Mouse (Mus musculus): ENCODE data around the gene Papolb. TPM values are rescaled to one million over a fixed set of nuclear protein-coding genes. Genes with fewer than 3 reads are reported as not detected.

The Papolb gene
- polyA plus RNA-seq, 1 experiment, result not detected

- TF ChIP-seq CTCF (IDR thresholded peaks at IDR 0.05; ENCODE audit: extremely low read depth, insufficient read depth, insufficient read length, insufficient replicate concordance) (no peak), POLR2A (IDR thresholded peaks at IDR 0.05; ENCODE audit: low read depth, low read length) (no peak)
- Histone ChIP-seq H3K4me3 (ENCODE audit: extremely low read depth, insufficient read depth, insufficient read length) (no peak overlapping the region), H3K4me1 (ENCODE audit: control insufficient read depth, insufficient read depth, insufficient read length) (no peaks in the 10 kb centered on the region), H3K36me3 (ENCODE audit: control insufficient read depth, insufficient read depth, low read length) (no peaks in the 10 kb centered on the region), H3K27me3 (ENCODE audit: control insufficient read depth, insufficient read depth, low read length) (no peaks in the 10 kb centered on the region), H3K27ac (ENCODE audit: insufficient read depth, low read length) (no peak overlapping the region)
- DNase-seq (ENCODE audit: low read depth in 1 of 2, low spot score in 2 of 2), result no peak
- 83% methylated on average over 4 of the region's 4 CpGs for WGBS
These were observed 9.5 kb downstream of the Papolb start for GRCm38 (mm10) chr5:142520360-142520759.

GRCm38 (mm10) chr5:142518973-142519372 lies 10.9 kb downstream of the Papolb start:
- H3K4me3 ChIP-seq (ENCODE audit: extremely low read depth, insufficient read depth, insufficient read length), result no peak overlapping the region
- H3K4me1 ChIP-seq (ENCODE audit: control insufficient read depth, insufficient read depth, insufficient read length), result no peaks in the 10 kb centered on the region
- DNase-seq (ENCODE audit: low read depth in 1 of 2, low spot score in 2 of 2), result no peak
- no peaks in the 10 kb centered on the region for H3K36me3 ChIP-seq (ENCODE audit: control insufficient read depth, insufficient read depth, low read length)
- no peaks in the 10 kb centered on the region for H3K27me3 ChIP-seq (ENCODE audit: control insufficient read depth, insufficient read depth, low read length)
- TF ChIP-seq CTCF (IDR thresholded peaks at IDR 0.05; ENCODE audit: extremely low read depth, insufficient read depth, insufficient read length, insufficient replicate concordance) (no peak), POLR2A (IDR thresholded peaks at IDR 0.05; ENCODE audit: low read depth, low read length) (no peak)
- no peak overlapping the region for H3K27ac ChIP-seq (ENCODE audit: insufficient read depth, low read length)
- 71% methylated on average over 6 of the region's 6 CpGs for WGBS

GRCm38 (mm10) chr5:142512112-142512511 lies 17.8 kb downstream of the Papolb start:
- no peak for DNase-seq (ENCODE audit: low read depth in 1 of 2, low spot score in 2 of 2)
- no peak overlapping the region for H3K27ac ChIP-seq (ENCODE audit: insufficient read depth, low read length)
- no peak overlapping the region for H3K4me3 ChIP-seq (ENCODE audit: extremely low read depth, insufficient read depth, insufficient read length)
- WGBS, result 80% methylated on average over 4 of the region's 4 CpGs
- TF ChIP-seq POLR2A (IDR thresholded peaks at IDR 0.05; ENCODE audit: low read depth, low read length) (no peak), CTCF (IDR thresholded peaks at IDR 0.05; ENCODE audit: extremely low read depth, insufficient read depth, insufficient read length, insufficient replicate concordance) (no peak)
- no peaks in the 10 kb centered on the region for H3K36me3 ChIP-seq (ENCODE audit: control insufficient read depth, insufficient read depth, low read length)
- H3K4me1 ChIP-seq (ENCODE audit: control insufficient read depth, insufficient read depth, insufficient read length), result no peaks in the 10 kb centered on the region
- no peaks in the 10 kb centered on the region for H3K27me3 ChIP-seq (ENCODE audit: control insufficient read depth, insufficient read depth, low read length)

- no peak overlapping the region for H3K27ac ChIP-seq (ENCODE audit: insufficient read depth, low read length)
- no peak for DNase-seq (ENCODE audit: low read depth in 1 of 2, low spot score in 2 of 2)
- H3K4me3 ChIP-seq (ENCODE audit: extremely low read depth, insufficient read depth, insufficient read length), result no peak overlapping the region
- no peak for TF ChIP-seq CTCF (IDR thresholded peaks at IDR 0.05; ENCODE audit: extremely low read depth, insufficient read depth, insufficient read length, insufficient replicate concordance)
- no peaks in the 10 kb centered on the region for H3K4me1 ChIP-seq (ENCODE audit: control insufficient read depth, insufficient read depth, insufficient read length)
- 85% methylated on average over 7 of the region's 7 CpGs for WGBS
- H3K27me3 ChIP-seq (ENCODE audit: control insufficient read depth, insufficient read depth, low read length), result no peaks in the 10 kb centered on the region
- H3K36me3 ChIP-seq (ENCODE audit: control insufficient read depth, insufficient read depth, low read length), result no peaks in the 10 kb centered on the region
These were observed 19.8 kb downstream of the Papolb start for GRCm38 (mm10) chr5:142510061-142510414.

GRCm38 (mm10) chr5:142509141-142510060 lies 20.5 kb downstream of the Papolb start:
- Histone ChIP-seq H3K27me3 (ENCODE audit: control insufficient read depth, insufficient read depth, low read length) (no peaks in the 10 kb centered on the region), H3K4me3 (ENCODE audit: extremely low read depth, insufficient read depth, insufficient read length) (no peak overlapping the region), H3K36me3 (ENCODE audit: control insufficient read depth, insufficient read depth, low read length) (no peaks in the 10 kb centered on the region), H3K27ac (ENCODE audit: insufficient read depth, low read length) (no peak overlapping the region), H3K4me1 (ENCODE audit: control insufficient read depth, insufficient read depth, insufficient read length) (no peaks in the 10 kb centered on the region)
- DNase-seq (ENCODE audit: low read depth in 1 of 2, low spot score in 2 of 2), result no peak
- 53% methylated on average over 15 of the region's 15 CpGs for WGBS
- no peak for TF ChIP-seq CTCF (IDR thresholded peaks at IDR 0.05; ENCODE audit: extremely low read depth, insufficient read depth, insufficient read length, insufficient replicate concordance)
- no peak for TF ChIP-seq POLR2A (IDR thresholded peaks at IDR 0.05; ENCODE audit: low read depth, low read length)

GRCm38 (mm10) chr5:142505695-142506423 lies 24.0 kb downstream of the Papolb start:
- DNase-seq (ENCODE audit: low read depth in 1 of 2, low spot score in 2 of 2), result no peak
- Histone ChIP-seq H3K36me3 (ENCODE audit: control insufficient read depth, insufficient read depth, low read length) (no peaks in the 10 kb centered on the region), H3K4me1 (ENCODE audit: control insufficient read depth, insufficient read depth, insufficient read length) (no peaks in the 10 kb centered on the region), H3K27ac (ENCODE audit: insufficient read depth, low read length) (no peak overlapping the region), H3K4me3 (ENCODE audit: extremely low read depth, insufficient read depth, insufficient read length) (no peak overlapping the region), H3K27me3 (ENCODE audit: control insufficient read depth, insufficient read depth, low read length) (no peaks in the 10 kb centered on the region)
- no peak for TF ChIP-seq POLR2A (IDR thresholded peaks at IDR 0.05; ENCODE audit: low read depth, low read length)
- TF ChIP-seq CTCF (IDR thresholded peaks at IDR 0.05; ENCODE audit: extremely low read depth, insufficient read depth, insufficient read length, insufficient replicate concordance), result no peak
- WGBS, result 78% methylated on average over 3 of the region's 3 CpGs

All from spleen, adult 2 months (tissue).